In the genomic region with DNA sequence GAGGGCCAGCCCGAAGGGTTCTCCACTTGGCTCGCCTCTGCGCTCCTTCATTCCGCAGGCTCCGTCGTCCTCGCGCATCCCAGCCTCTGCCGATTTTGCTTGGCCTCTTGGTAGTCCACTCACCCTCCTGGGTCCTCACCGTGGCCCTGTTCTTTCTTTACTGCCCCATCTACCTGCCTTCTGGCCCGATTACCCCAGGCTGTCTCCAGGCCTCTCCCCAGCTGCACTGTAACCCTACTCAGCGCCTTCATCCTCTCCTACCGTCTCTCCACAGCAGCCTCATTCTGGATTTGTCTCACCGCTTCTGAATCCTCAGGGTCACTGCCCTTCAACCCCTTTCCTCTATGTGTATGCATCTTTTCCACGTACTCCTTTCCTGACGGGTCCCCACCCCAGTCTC, we compare ENCODE assay signal across 8 mouse cellular contexts. TPM values are rescaled to one million over a fixed set of nuclear protein-coding genes. Genes with fewer than 3 reads are reported as not detected.
DNase-seq lines count a peak whose midpoint lies in the region; ATAC-seq and TF ChIP-seq lines count a peak whose summit lies in the region.

No protein-coding gene starts in this region.

- intact Hi-C loops in heart, adult 2 months (cut with DNase I), result loop anchor here (1.0 kb wide), 1 partner anchor 128 kb away; a partner anchor contains a TSS
- intact Hi-C loops in heart, postnatal 36 days (cut with DNase I), result loop anchor here (2.0 kb wide), 1 partner anchor 129 kb away; no protein-coding TSS in a partner anchor

- peak overlapping the region; percentile 75 for H3K4me3 ChIP-seq in heart, adult 2 months
- H3K4me3 ChIP-seq in ES-Bruce4 (ENCODE audit: low read depth, low read length), result peak overlapping the region; percentile 52
- peak overlapping the region; percentile 54 for H3K4me3 ChIP-seq in forebrain, embryonic 16.5 days (replicated peaks; ENCODE audit: low read length)

- WGBS in heart, adult 2 months, result 11% methylated on average over 16 of the region's 16 CpGs
- 2% methylated on average over 16 of the region's 16 CpGs for WGBS in forebrain, embryonic 16.5 days

- no peak for DNase-seq in heart, adult 2 months
- no peak for DNase-seq in heart, postnatal 36 days
- DNase-seq in ovary, postnatal 36 days (ENCODE audit: low spot score), result no peak
- DNase-seq in thymus, adult 18-20 months, result no peak
- no peak for DNase-seq in retina, embryonic 14.5 days (ENCODE audit: low spot score)

- H3K27me3 ChIP-seq in heart, adult 2 months (ENCODE audit: control insufficient read depth, insufficient read depth, low read length), result no peaks in the 10 kb centered on the region
- H3K27me3 ChIP-seq in ES-Bruce4 (ENCODE audit: control insufficient read depth, insufficient read depth, low read length, poor library complexity, severe bottlenecking), result no peaks in the 10 kb centered on the region
- H3K27me3 ChIP-seq in forebrain, embryonic 16.5 days (replicated peaks; ENCODE audit: control insufficient read depth, insufficient read depth, low read length), result no peaks in the 10 kb centered on the region

- H3K4me2 ChIP-seq in forebrain, embryonic 16.5 days (ENCODE audit: low read length), result peak overlapping the region; percentile 74

- peak; percentile 67 for ATAC-seq in forebrain, embryonic 16.5 days
- 0 out of 2 replicates have a peak, but pooled peaks have one; percentile 8 for ATAC-seq in megakaryocyte, adult 5-6 weeks (ENCODE audit: poor library complexity, severe bottlenecking)

- H3K27ac ChIP-seq in heart, adult 2 months, result peak overlapping the region; percentile 56
- no peak overlapping the region for H3K27ac ChIP-seq in ES-Bruce4 (ENCODE audit: insufficient read depth, low read length)
- H3K27ac ChIP-seq in forebrain, embryonic 16.5 days (ENCODE audit: low read length), result peak overlapping the region; percentile 77

- no peaks in the 10 kb centered on the region for H3K4me1 ChIP-seq in heart, adult 2 months (ENCODE audit: control insufficient read depth, insufficient read depth, low read length)
- H3K4me1 ChIP-seq in ES-Bruce4 (ENCODE audit: control insufficient read depth, insufficient read depth, low read length), result peaks cover 1% of the 10 kb centered on the region
- H3K4me1 ChIP-seq in forebrain, embryonic 16.5 days (replicated peaks; ENCODE audit: control insufficient read depth, insufficient read depth, low read length), result peaks cover 6% of the 10 kb centered on the region

- no peaks in the 10 kb centered on the region for H3K79me2 ChIP-seq in heart, adult 2 months (replicated peaks; ENCODE audit: control insufficient read depth, insufficient read depth, low read length)

- H3K9ac ChIP-seq in heart, adult 2 months (ENCODE audit: low read depth, low read length), result peak overlapping the region; percentile 59
- H3K9ac ChIP-seq in ES-Bruce4 (ENCODE audit: low read depth, poor library complexity, severe bottlenecking), result peak overlapping the region; percentile 29
- H3K9ac ChIP-seq in forebrain, embryonic 16.5 days (replicated peaks; ENCODE audit: low read depth, low read length), result peak overlapping the region; percentile 61

- TF ChIP-seq CTCF in heart, adult 2 months (IDR thresholded peaks at IDR 0.05), result no peak
- no peak for TF ChIP-seq CTCF in ES-Bruce4 (IDR thresholded peaks at IDR 0.05; ENCODE audit: low read depth, low read length)

- TF ChIP-seq POLR2A in heart, adult 2 months (IDR thresholded peaks at IDR 0.05; ENCODE audit: insufficient read depth, low read depth, low read length), result no peak
- TF ChIP-seq POLR2A in ES-Bruce4 (IDR thresholded peaks at IDR 0.05; ENCODE audit: insufficient read depth, low read length), result no peak

- no peak for TF ChIP-seq EP300 in heart, adult 2 months (IDR thresholded peaks at IDR 0.05; ENCODE audit: insufficient read depth, low read depth, low read length)
- no peak for TF ChIP-seq EP300 in ES-Bruce4 (IDR thresholded peaks at IDR 0.05; ENCODE audit: insufficient read depth, low read depth, low read length)

- H3K9me3 ChIP-seq in ES-Bruce4 (replicated peaks; ENCODE audit: control insufficient read depth, insufficient read depth, low read length, poor library complexity, severe bottlenecking), result no peaks in the 10 kb centered on the region
- H3K9me3 ChIP-seq in forebrain, embryonic 16.5 days (ENCODE audit: control insufficient read depth, low read length), result no peaks in the 10 kb centered on the region

- no peaks in the 10 kb centered on the region for H3K36me3 ChIP-seq in heart, adult 2 months (ENCODE audit: control insufficient read depth, insufficient read depth, low read length)
- H3K36me3 ChIP-seq in ES-Bruce4 (ENCODE audit: control insufficient read depth, insufficient read depth, low read length, poor library complexity, severe bottlenecking), result no peaks in the 10 kb centered on the region
- no peaks in the 10 kb centered on the region for H3K36me3 ChIP-seq in forebrain, embryonic 16.5 days (ENCODE audit: control insufficient read depth, insufficient read depth)

RNA-seq across cellular contexts. Expression of a gene that starts 0.4 kb away (rescaled TPM):
- under 1 TPM; 0.41 to 0.63 TPM for total RNA-seq in heart, adult 2 months (2021)
- polyA plus RNA-seq in heart, adult 2 months (2012; rRNA removed), result 1.2 and 1.8 TPM in 2 replicates
- 1 to 10 TPM in 1 of 2 experiments, under 1 TPM in 1; 0.92 to 1.6 TPM for total RNA-seq in heart, postnatal 36 days (2021)
- 4.2 and 8.2 TPM in 2 replicates for polyA plus RNA-seq in ES-Bruce4 (2011; ENCODE audit: insufficient read depth, insufficient read length, low read depth, missing spikeins)
- 2.0 and 2.3 TPM in 2 replicates for polyA plus RNA-seq in forebrain, embryonic 16.5 days (2015; fragmentation: Nextera tagmentation; extraction: Ambion mirVana)
- total RNA-seq in megakaryocyte, adult 5-6 weeks (2015), result 0.21 and 0.85 TPM in 2 replicates
- not detected in 2 replicates for total RNA-seq in megakaryocyte, adult 5-6 weeks (2017)
